ENCODE assay signal across 21 mouse cellular contexts in genomic region chr13:57016465-57017272, GRCm38 (mm10).
DNase-seq lines count a peak whose midpoint lies in the region; ATAC-seq lines count a peak whose summit lies in the region.
"Had no signal": no experiment of that assay in that cellular context is flagged by ENCODE, and none has a peak within 500 bp of the region (broad histone marks: within the 10 kb centered on the region; RNA-seq: fewer than 3 reads in every experiment).

No protein-coding gene starts in this region.

- no peaks in the 10 kb centered on the region for H3K9me3 ChIP-seq in heart, embryonic 10.5 days
- no peaks in the 10 kb centered on the region for H3K9me3 ChIP-seq in embryonic facial prominence, embryonic 13.5 days
- no peaks in the 10 kb centered on the region for H3K9me3 ChIP-seq in midbrain, embryonic 13.5 days
- H3K9me3 ChIP-seq: heart, embryonic 12.5 days; stomach, embryonic 15.5 days had no signal

- peak overlapping the region; percentile 17; the same call in 1 of the 2 replicates for H3K9ac ChIP-seq in embryonic facial prominence, embryonic 13.5 days
- no peak overlapping the region for H3K9ac ChIP-seq in midbrain, embryonic 13.5 days (replicated peaks)
- H3K9ac ChIP-seq: heart, embryonic 12.5 days; lung, embryonic 14.5 days; stomach, embryonic 15.5 days had no signal

- H3K36me3 ChIP-seq in heart, embryonic 10.5 days: no peaks in the 10 kb centered on the region
- no peaks in the 10 kb centered on the region for H3K36me3 ChIP-seq in embryonic facial prominence, embryonic 13.5 days
- H3K36me3 ChIP-seq in midbrain, embryonic 13.5 days: no peaks in the 10 kb centered on the region
- H3K36me3 ChIP-seq: G1E; heart, embryonic 12.5 days; stomach, embryonic 15.5 days had no signal

- intact Hi-C loops in heart, postnatal 25 days (cut with DNase I): no loop called here

- H3K4me2 ChIP-seq in embryonic facial prominence, embryonic 13.5 days: no peak overlapping the region
- no peak overlapping the region for H3K4me2 ChIP-seq in midbrain, embryonic 13.5 days (replicated peaks)
- H3K4me2 ChIP-seq: heart, embryonic 12.5 days; lung, embryonic 14.5 days; stomach, embryonic 15.5 days had no signal

- H3K4me3 ChIP-seq in heart, embryonic 10.5 days: no peak overlapping the region
- H3K4me3 ChIP-seq in embryonic facial prominence, embryonic 13.5 days: no peak overlapping the region
- H3K4me3 ChIP-seq in midbrain, embryonic 13.5 days (replicated peaks): no peak overlapping the region
- H3K4me3 ChIP-seq: heart, embryonic 12.5 days; myocyte; stomach, embryonic 15.5 days had no signal

- ATAC-seq in embryonic facial prominence, embryonic 13.5 days (ENCODE audit: insufficient number of reproducible peaks, insufficient read depth, low FRiP score, low TSS enrichment, low read depth): no peak
- 0 out of 2 replicates have a peak, but pooled peaks have one; percentile 27 for ATAC-seq in midbrain, embryonic 13.5 days
- ATAC-seq in megakaryocyte-erythroid progenitor cell, adult 5-6 weeks (replicated peaks; ENCODE audit: low FRiP score, low TSS enrichment, poor library complexity, severe bottlenecking): no peak

- DNase-seq in heart, embryonic 10.5 days (ENCODE audit: low spot score): peak; percentile 27
- no peak for DNase-seq in heart, postnatal 25 days (ENCODE audit: low spot score)
- peak; percentile 48 for DNase-seq in brain, adult 2 months (ENCODE audit: low read depth, low spot score)
- DNase-seq in spleen, adult 12 weeks (ENCODE audit: low spot score): no peak
- no peak for DNase-seq in lung, postnatal 10 days
- DNase-seq: adrenal gland, postnatal 10 days; cerebellum, adult 9-11 months; embryo, embryonic 11 days; gastrocnemius, postnatal 25 days; heart, postnatal 4 days; kidney, adult 8-10 months; kidney, postnatal 36 days; lung, embryonic 14.5 days; thymus, postnatal 36 days had no signal

- H3K27ac ChIP-seq in heart, embryonic 10.5 days: no peak overlapping the region
- no peak overlapping the region; the same call in 1 of the 2 replicates for H3K27ac ChIP-seq in embryonic facial prominence, embryonic 13.5 days
- peak overlapping the region; percentile 27; the same call in 1 of the 2 replicates for H3K27ac ChIP-seq in midbrain, embryonic 13.5 days
- H3K27ac ChIP-seq: stomach, embryonic 15.5 days had no signal

- H3K27me3 ChIP-seq in heart, embryonic 10.5 days (ENCODE audit: insufficient read depth, poor library complexity, severe bottlenecking): no peaks in the 10 kb centered on the region
- H3K27me3 ChIP-seq in embryonic facial prominence, embryonic 13.5 days: no peaks in the 10 kb centered on the region
- H3K27me3 ChIP-seq in midbrain, embryonic 13.5 days: no peaks in the 10 kb centered on the region
- H3K27me3 ChIP-seq: heart, embryonic 12.5 days; stomach, embryonic 15.5 days had no signal

- 58% methylated on average over 13 of the region's 13 CpGs for WGBS in heart, embryonic 10.5 days
- WGBS in embryonic facial prominence, embryonic 13.5 days: 37% methylated on average over 13 of the region's 13 CpGs
- 50% methylated on average over 13 of the region's 13 CpGs for WGBS in midbrain, embryonic 13.5 days

- no peaks in the 10 kb centered on the region for H3K4me1 ChIP-seq in heart, embryonic 10.5 days
- peaks cover 19% of the 10 kb centered on the region for H3K4me1 ChIP-seq in embryonic facial prominence, embryonic 13.5 days
- H3K4me1 ChIP-seq in midbrain, embryonic 13.5 days (replicated peaks): peaks cover 9% of the 10 kb centered on the region
- H3K4me1 ChIP-seq: heart, embryonic 12.5 days; stomach, embryonic 15.5 days had no signal

Comparison
In these comparisons a context has a peak if more than half of its experiments do, and no peak if none do; other contexts are left out.
1. DNase-seq: peak in heart, embryonic 10.5 days (single experiment) and brain, adult 2 months (single experiment); none in heart, postnatal 25 days (single experiment), spleen, adult 12 weeks (single experiment) and lung, postnatal 10 days (single experiment).